Mouse (Mus musculus) embryonic facial prominence, embryonic 13.5 days (tissue): ENCODE data around the gene Nfkbia. TPM values are rescaled to one million over a fixed set of nuclear protein-coding genes. Genes with fewer than 3 reads are reported as not detected.
A peak's percentile ranks its signal among the peaks of the same experiment; 100 is the strongest.

Source experiments
- ATAC-seq: fragments of 200-750 bp; cut with Nextera tagmentation; 2 replicates; pipeline ENCODE4 v1.8.0; 2017; ENCODE audit warnings: low read depth; ENCODE audit not compliant: insufficient number of reproducible peaks, insufficient read depth, low FRiP score, low TSS enrichment
- H3K27ac ChIP-seq: fragments of 300-500 bp; sonication (generic); 2 replicates; pipeline ENCODE4 v1.5.1; 2015; ENCODE audit warnings: moderate library complexity, mild to moderate bottlenecking, inconsistent platforms
- H3K27me3 ChIP-seq: fragments of 300-500 bp; sonication (generic); 2 replicates; pipeline ENCODE4 v1.6.1; 2015; ENCODE audit warnings: mild to moderate bottlenecking, inconsistent platforms
- H3K36me3 ChIP-seq: fragments of 300-500 bp; sonication (generic); 2 replicates; pipeline ENCODE4 v1.6.1; 2015; ENCODE audit warnings: mild to moderate bottlenecking, inconsistent platforms
- H3K4me1 ChIP-seq: fragments of 300-500 bp; sonication (generic); 2 replicates; pipeline ENCODE4 v1.6.1; 2015; ENCODE audit warnings: inconsistent platforms
- H3K4me2 ChIP-seq: fragments of 300-500 bp; sonication (generic); 2 replicates; pipeline ENCODE4 v1.6.1; 2015; ENCODE audit warnings: moderate library complexity, mild to moderate bottlenecking, inconsistent platforms
- H3K4me3 ChIP-seq: fragments of 300-500 bp; sonication (generic); 2 replicates; pipeline ENCODE4 v1.5.1; 2015; ENCODE audit warnings: mild to moderate bottlenecking, inconsistent platforms
- H3K9ac ChIP-seq: fragments of 300-500 bp; sonication (generic); 2 replicates; pipeline ENCODE4 v1.6.1; 2015; ENCODE audit warnings: mild to moderate bottlenecking, inconsistent platforms
- H3K9me3 ChIP-seq: fragments of 300-500 bp; sonication (generic); 2 replicates; pipeline ENCODE4 v1.6.1; 2016; ENCODE audit warnings: inconsistent platforms
- WGBS: fragments of 180-500 bp; shearing (Covaris S2); methylation state at CpG from one replicate; pipeline ENCODE4 v1.1.7; 2015; ENCODE audit warnings: mixed read lengths; 5-methylcytosine and 5-hydroxymethylcytosine counted together
- polyA plus RNA-seq: library from polyadenylated mRNA; unstranded; fragments of >200 nt; fragmentation: Nextera tagmentation; extraction: Ambion mirVana; gene quantifications from 2 replicates; pipeline ENCODE4 v1.2.1, GENCODE M21; 2015

Gene Nfkbia
- polyA plus RNA-seq, 1 experiment from 2014 or later, result 117 TPM

DNA sequence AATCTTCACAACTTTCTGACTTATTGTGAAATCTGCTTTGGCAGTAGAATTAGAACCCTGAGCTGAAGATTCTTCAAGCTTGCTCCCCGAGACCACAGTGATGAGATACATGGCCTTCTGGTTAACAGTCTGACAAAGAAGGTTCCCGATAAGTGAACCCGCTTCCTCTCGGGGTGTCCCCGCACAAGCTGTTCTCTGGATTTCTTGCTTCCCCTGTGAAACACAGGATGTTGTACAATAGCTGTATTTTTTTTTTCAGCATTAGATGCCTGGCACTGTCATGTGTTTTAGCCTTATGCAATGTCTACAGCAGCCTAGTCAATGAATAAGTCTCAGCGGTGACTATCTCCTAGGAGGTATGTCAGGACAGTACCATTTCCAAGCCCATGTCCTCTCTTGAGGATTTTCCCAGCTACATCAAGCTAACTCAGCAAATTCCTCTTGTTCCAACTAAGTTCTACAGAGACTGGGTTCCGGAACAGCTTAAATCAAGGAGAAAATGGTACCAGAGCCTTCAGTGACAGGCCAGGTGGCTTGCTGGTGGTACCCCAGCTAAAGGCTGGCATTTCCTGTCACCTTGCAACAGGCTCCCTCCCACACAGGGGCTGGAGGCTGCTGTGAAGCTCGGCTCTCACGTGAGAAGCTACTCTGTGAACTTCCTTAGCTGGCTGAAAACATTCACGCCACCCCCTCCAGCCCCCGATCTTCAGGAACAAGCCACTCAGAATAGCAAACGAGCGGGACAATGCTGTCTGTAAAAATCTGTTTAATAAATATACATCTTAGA is 3.6 kb downstream of the Nfkbia start:
- Histone ChIP-seq H3K4me2 (peak overlapping the region; percentile 7; the same call in 1 of the 2 replicates), H3K4me1 (peaks cover 41% of the 10 kb centered on the region), H3K27me3 (no peaks in the 10 kb centered on the region), H3K9me3 (no peaks in the 10 kb centered on the region), H3K27ac (no peak overlapping the region), H3K9ac (no peak overlapping the region), H3K36me3 (peaks cover 49% of the 10 kb centered on the region), H3K4me3 (no peak overlapping the region)
- 86% methylated on average over 13 of the region's 13 CpGs for WGBS
- ATAC-seq, result no peak

DNA sequence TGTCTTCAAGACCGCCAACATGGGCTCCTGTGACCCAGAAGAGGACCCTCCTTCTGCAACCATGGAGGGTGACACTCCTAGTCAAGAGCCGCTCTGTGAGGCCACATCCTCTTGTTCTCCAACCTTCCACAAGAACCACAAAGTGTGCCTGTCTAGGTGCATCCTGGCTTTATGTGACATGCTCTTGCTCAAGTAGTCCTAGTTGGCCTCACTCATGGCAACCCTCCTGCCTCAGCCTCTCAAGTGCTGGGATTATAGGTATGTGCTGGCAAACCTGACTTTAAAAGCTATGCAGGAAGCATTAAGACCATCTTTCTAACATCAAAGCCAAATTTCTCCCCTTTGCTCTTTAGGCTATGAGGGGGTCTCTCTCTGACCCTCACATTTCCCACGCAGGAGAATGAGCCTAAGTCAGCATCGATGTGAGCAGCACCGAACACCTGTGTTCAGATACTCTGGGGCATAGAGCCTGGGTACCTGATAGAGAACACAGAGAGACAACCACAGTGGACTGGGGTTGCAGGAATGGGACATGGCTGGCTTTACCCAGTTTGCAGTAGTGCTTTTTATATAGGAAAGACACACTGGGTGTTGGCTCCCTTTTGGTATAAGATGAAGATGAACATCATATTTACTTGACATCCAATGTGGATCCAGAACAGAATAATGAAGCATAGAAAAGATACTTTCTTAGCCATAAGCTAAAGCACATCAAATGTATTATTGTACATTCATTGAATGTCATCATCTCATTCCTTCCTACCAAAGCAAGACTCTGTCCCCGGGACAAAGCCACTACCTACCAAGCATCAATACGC is 4.4 kb downstream of the Nfkbia start:
- Histone ChIP-seq H3K27me3 (no peaks in the 10 kb centered on the region), H3K4me2 (no peak overlapping the region), H3K9ac (no peak overlapping the region), H3K36me3 (peaks cover 49% of the 10 kb centered on the region), H3K27ac (no peak overlapping the region), H3K4me1 (peaks cover 39% of the 10 kb centered on the region), H3K9me3 (no peaks in the 10 kb centered on the region), H3K4me3 (no peak overlapping the region)
- WGBS, result 95% methylated on average over 7 of the region's 7 CpGs
- ATAC-seq, result no peak

DNA sequence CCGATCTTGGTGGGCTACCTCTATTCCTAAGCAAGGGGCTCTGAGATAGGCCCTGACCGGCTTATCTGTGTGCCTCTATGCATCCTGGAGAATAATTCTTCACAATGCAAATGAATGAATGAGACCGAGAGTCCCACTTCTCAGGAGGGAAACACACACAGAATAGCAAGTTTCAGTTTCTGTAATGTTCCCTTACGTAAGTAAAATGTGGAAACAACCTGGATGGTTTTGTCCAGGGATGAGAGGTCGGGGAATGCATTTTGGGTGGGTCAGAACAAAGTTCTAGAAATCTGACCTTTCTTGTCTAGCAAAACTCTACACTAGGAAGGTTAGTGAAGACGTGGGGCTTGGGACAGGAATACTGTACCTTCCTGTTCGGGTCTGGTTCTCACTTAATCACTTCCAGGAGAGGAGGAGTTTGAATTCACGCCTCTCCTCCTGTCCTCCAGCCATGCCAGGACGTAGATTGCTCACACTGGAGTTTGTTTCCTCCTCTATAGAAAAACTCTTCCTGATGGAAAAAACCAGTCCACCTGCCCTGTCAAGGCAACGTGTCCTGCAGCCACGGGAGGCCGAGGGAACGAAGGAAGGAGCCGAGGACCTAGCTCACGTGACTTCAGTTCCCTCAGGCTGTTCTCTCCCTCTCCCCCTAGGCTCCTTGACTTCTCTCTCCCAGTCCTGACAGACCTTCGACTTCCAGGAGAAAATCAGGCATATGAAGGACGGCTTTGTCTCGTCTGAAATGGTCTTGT is 5.3 kb downstream of the Nfkbia start:
- H3K27ac ChIP-seq, result 0 out of 2 replicates have a peak overlapping the region, but pooled peaks have one; percentile 2
- WGBS, result 60% methylated on average over 18 of the region's 18 CpGs

DNA sequence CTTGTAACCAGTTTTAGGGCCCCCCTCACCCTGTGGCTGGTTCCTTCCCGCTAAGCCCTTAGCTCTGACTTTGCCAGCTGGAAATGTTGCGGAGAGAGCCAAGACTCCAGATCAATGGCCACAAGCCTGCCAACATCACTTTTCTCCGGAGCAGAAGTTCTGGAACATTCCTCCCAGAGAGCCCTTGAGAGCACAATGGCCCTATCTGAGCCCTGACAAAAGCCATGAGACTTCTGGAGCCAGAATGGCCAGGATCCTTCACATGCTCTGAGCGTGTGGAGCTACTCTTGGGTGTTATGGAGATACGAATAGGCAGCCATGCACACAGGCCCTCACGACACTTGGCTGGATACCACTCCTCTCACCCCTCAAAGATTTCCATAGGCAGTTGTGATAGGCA is 7.6 kb downstream of the Nfkbia start:
- Histone ChIP-seq H3K4me3 (no peak overlapping the region), H3K9me3 (no peaks in the 10 kb centered on the region), H3K27ac (no peak overlapping the region), H3K9ac (no peak overlapping the region), H3K36me3 (peaks cover 34% of the 10 kb centered on the region), H3K27me3 (no peaks in the 10 kb centered on the region), H3K4me2 (no peak overlapping the region), H3K4me1 (peaks cover 22% of the 10 kb centered on the region)
- ATAC-seq, result no peak
- 87% methylated on average over 6 of the region's 6 CpGs for WGBS

More for the DNA sequence above, 5.3 kb downstream of the Nfkbia start:
- no peak overlapping the region for H3K4me3 ChIP-seq
- no peak for ATAC-seq
- peaks cover 49% of the 10 kb centered on the region for H3K36me3 ChIP-seq
- no peaks in the 10 kb centered on the region for H3K9me3 ChIP-seq
- H3K9ac ChIP-seq, result no peak overlapping the region
- H3K4me1 ChIP-seq, result peaks cover 39% of the 10 kb centered on the region
- no peak overlapping the region for H3K4me2 ChIP-seq
- no peaks in the 10 kb centered on the region for H3K27me3 ChIP-seq

DNA sequence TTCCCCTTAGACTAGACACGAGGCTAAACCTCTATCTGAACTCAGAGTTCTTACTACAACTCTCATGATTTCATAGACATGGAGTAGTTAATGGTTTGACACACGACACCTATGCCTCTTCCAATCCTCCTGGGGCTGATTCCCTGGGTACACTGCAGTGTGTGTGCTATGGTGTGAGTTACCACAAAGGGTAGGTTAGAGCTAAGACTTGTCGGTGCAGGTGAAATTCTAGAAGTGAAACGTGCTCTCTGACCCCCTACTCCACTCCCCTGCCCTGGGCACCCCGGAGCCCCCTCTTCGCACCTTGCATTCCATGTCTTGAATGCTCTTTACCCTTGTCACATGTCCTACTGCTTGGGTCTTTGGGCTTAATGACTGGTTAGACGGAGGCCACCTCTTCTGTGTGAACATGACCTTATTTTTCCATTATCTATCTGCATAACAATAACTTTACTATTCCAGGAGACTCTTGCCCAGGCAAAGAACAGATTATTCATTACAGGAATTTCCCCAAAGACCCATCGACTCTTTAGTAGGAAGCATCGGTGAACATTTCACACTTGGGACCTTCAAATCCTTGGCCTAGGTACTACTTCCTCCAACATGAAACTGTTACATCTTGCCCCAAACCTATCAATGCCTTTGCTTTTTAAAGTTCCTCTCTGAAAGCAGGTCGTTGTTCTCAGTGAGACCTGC is 8.2 kb downstream of the Nfkbia start:
- WGBS, result 56% methylated on average over 10 of the region's 10 CpGs
- H3K27me3 ChIP-seq, result no peaks in the 10 kb centered on the region
- peak; percentile 53; the same call in 1 of the 2 replicates for ATAC-seq
- H3K9me3 ChIP-seq, result no peaks in the 10 kb centered on the region
- H3K27ac ChIP-seq, result no peak overlapping the region
- H3K4me2 ChIP-seq, result no peak overlapping the region
- peaks cover 31% of the 10 kb centered on the region for H3K36me3 ChIP-seq
- H3K4me1 ChIP-seq, result peaks cover 20% of the 10 kb centered on the region
- no peak overlapping the region for H3K4me3 ChIP-seq
- H3K9ac ChIP-seq, result no peak overlapping the region

DNA sequence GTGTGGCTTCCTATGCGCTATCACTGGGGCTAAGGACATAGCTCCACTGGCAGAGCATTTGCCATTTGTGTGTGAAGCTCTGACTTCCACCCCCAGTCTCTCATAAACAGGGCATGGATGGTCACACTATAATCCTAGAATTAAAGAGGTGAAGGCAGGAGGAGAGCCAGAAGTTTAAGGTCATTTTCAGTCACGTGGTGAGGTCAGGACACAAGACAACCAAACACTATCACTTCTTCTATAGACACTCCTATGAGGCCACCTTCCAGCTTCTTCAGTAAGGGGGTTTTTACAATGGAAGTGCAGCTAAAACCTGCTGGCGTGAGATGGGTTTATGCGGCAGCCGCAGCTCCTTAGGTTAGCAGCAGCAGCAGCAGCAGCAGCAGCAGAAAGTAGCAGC is 8.9 kb downstream of the Nfkbia start:
- no peak overlapping the region for H3K9ac ChIP-seq
- no peak overlapping the region for H3K4me2 ChIP-seq
- H3K27ac ChIP-seq, result no peak overlapping the region
- H3K4me3 ChIP-seq, result no peak overlapping the region
- 73% methylated on average over 5 of the region's 5 CpGs for WGBS
- peaks cover 25% of the 10 kb centered on the region for H3K36me3 ChIP-seq
- no peak for ATAC-seq
- H3K4me1 ChIP-seq, result peaks cover 16% of the 10 kb centered on the region
- H3K27me3 ChIP-seq, result no peaks in the 10 kb centered on the region
- no peaks in the 10 kb centered on the region for H3K9me3 ChIP-seq

DNA sequence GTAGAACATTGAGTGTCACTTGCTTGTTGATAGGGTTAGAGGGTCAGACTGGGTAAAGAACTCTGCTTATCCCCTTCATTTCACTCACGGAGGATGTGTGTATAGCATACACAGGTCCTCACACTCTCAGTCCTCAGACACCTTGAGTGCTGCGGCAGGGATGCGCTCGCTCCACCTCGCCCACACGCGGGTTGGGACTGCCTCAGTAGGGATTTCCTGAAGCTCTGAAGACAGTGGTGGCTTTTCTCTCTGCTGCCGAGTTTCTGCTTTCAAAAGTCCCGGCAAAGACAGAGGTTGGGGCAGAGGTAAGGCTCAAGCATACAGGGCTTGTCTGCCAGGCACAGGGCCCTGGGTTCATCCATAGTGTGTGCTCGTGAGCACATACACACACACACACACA is 9.7 kb downstream of the Nfkbia start:
- no peaks in the 10 kb centered on the region for H3K27me3 ChIP-seq
- peaks cover 16% of the 10 kb centered on the region for H3K36me3 ChIP-seq
- peaks cover 16% of the 10 kb centered on the region for H3K4me1 ChIP-seq
- H3K9ac ChIP-seq, result no peak overlapping the region
- H3K4me2 ChIP-seq, result no peak overlapping the region
- no peaks in the 10 kb centered on the region for H3K9me3 ChIP-seq
- H3K4me3 ChIP-seq, result no peak overlapping the region
- WGBS, result 88% methylated on average over 10 of the region's 10 CpGs
- ATAC-seq, result no peak
- H3K27ac ChIP-seq, result no peak overlapping the region

DNA sequence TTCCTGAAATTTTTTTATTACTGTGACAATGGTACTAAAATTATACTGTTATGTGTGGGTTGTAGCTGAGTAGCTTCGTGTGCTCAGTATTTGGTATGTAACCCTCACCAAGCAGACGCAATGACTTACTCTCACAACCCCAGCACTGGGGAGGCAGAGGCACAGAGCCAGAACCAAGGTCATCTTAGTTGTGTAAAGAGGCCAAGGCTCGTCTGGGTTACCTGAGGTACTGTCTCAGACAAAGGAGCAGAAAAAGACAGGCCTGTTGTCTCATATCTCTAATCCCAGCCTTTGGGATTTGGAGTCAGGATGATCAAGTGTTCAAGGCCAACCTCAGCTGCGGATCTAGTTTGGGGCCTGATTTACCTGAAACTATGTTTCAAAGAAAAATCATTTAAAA is 10.7 kb downstream of the Nfkbia start:
- no peaks in the 10 kb centered on the region for H3K9me3 ChIP-seq
- no peak for ATAC-seq
- WGBS, result 78% methylated on average over 4 of the region's 4 CpGs
- H3K4me2 ChIP-seq, result no peak overlapping the region
- peaks cover 16% of the 10 kb centered on the region for H3K4me1 ChIP-seq
- no peaks in the 10 kb centered on the region for H3K27me3 ChIP-seq
- H3K27ac ChIP-seq, result no peak overlapping the region
- no peak overlapping the region for H3K9ac ChIP-seq
- H3K4me3 ChIP-seq, result no peak overlapping the region
- peaks cover 11% of the 10 kb centered on the region; the same call in 1 of the 2 replicates for H3K36me3 ChIP-seq

DNA sequence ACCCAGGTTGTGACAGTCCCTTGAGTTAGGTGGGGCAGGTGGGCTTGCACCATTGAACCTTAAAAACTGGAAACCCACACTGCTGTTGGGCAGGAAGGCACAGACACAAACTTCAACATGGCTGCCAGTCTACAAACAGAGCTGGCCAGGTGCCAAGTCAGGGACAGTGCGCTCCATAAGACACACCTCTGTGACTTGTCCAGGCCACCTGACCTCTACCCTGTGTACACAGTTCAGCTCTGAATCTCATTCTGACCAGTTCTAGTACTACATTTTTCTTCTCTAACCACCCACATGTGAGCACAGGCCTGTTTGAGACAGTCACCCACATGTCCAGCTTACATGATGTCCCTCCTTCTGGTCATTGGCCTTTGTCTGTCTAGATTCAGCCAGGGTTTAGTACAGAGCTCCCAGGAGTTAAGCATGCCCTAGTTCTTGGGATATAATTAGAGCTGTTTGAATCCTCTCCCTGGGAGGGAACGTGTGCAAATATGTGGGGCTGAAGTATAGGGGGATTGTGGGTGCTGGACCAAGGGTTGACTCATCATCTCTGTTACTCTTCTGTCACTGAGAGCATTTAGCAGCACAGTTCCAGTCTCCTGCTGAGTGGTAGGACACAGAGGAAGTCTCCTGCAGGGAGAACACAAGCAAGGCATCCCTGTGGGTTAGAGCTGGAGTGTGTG is 11.8 kb downstream of the Nfkbia start:
- no peaks in the 10 kb centered on the region for H3K27me3 ChIP-seq
- 87% methylated on average over 2 of the region's 2 CpGs for WGBS
- no peaks in the 10 kb centered on the region for H3K9me3 ChIP-seq
- peaks cover 2% of the 10 kb centered on the region; the same call in 1 of the 2 replicates for H3K36me3 ChIP-seq
- H3K27ac ChIP-seq, result no peak overlapping the region
- no peak overlapping the region for H3K4me2 ChIP-seq
- peaks cover 16% of the 10 kb centered on the region for H3K4me1 ChIP-seq
- H3K4me3 ChIP-seq, result no peak overlapping the region
- ATAC-seq, result no peak
- no peak overlapping the region for H3K9ac ChIP-seq

DNA sequence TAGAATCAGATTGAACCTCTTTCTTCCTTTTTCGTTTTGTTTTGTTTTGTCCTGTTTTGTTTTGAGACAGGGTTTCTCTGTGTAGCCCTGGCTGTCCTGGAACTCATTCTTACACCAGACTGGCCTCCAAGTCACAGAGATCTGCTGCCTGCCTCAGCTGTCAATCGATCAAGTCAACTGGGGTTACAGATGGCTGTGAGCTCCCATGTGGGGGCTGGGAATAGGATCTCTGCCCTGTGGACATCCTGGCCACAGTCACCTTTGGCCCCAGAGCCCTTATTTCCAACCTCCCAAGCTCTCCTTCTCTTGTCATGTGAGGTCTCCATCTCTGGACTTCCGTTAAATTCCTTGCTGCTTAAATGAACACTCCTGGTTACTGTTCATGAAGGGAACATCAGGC is 13.5 kb downstream of the Nfkbia start:
- Histone ChIP-seq H3K4me1 (peaks cover 11% of the 10 kb centered on the region), H3K27me3 (no peaks in the 10 kb centered on the region), H3K36me3 (no peaks in the 10 kb centered on the region), H3K9me3 (no peaks in the 10 kb centered on the region), H3K4me3 (no peak overlapping the region), H3K27ac (no peak overlapping the region), H3K4me2 (no peak overlapping the region), H3K9ac (no peak overlapping the region)
- no peak for ATAC-seq
- WGBS, result 26% methylated on average over 3 of the region's 3 CpGs
